Mouse (Mus musculus) MEL (cell line): ENCODE measurements at regions not wholly inside any gene's neighbourhood (a gene's known extent, or its start where the extent isn't known, plus 50 kb on each side); places are given as distances from the start of the nearest gene placed in this dataset.

Experiments
- BHLHE40 ChIP-seq: IDR thresholded peaks from 2 replicates; pipeline ENCODE4 v1.6.1; 2012; ENCODE audit warnings: low read depth, mild to moderate bottlenecking, inconsistent platforms, low read length, improper control_type of control experiment, borderline replicate concordance
- CTCF ChIP-seq, 3 experiments: IDR thresholded peaks in 2 of 3; conservative IDR thresholded peaks in 1 of 3; 2 replicates each; pipeline ENCODE4 v1.5.1; 2011 to 2012; ENCODE audit warnings: low read length in 3 of 3, low read depth in 2 of 3, mild to moderate bottlenecking in 2 of 3, improper control_type of control experiment in 1 of 3, inconsistent platforms in 1 of 3, mixed read lengths in 1 of 3, moderate library complexity in 1 of 3; ENCODE audit not compliant: control insufficient read depth in 1 of 3, insufficient read depth in 1 of 3, poor library complexity in 1 of 3, severe bottlenecking in 1 of 3
- E2F4 ChIP-seq: IDR thresholded peaks from 2 replicates; pipeline ENCODE4 v1.6.1; 2011; ENCODE audit warnings: low read depth, low read length, improper control_type of control experiment, borderline replicate concordance
- MAFK ChIP-seq: IDR thresholded peaks from 2 replicates; pipeline ENCODE4 v1.6.1; 2011; ENCODE audit warnings: low read depth, mild to moderate bottlenecking, low read length, improper control_type of control experiment, borderline replicate concordance
- MAX ChIP-seq: IDR thresholded peaks from 2 replicates; pipeline ENCODE4 v1.6.1; 2011; ENCODE audit warnings: low read length, improper control_type of control experiment
- NRF1 ChIP-seq: IDR thresholded peaks from 2 replicates; pipeline ENCODE4 v1.6.1; 2014; ENCODE audit warnings: low read depth, mild to moderate bottlenecking, inconsistent platforms, low read length, improper control_type of control experiment, moderate library complexity; ENCODE audit not compliant: poor library complexity, insufficient read depth, severe bottlenecking
- POLR2A ChIP-seq, 2 experiments: IDR thresholded peaks; 2 replicates each; pipeline ENCODE4 v1.6.1; 2011 to 2012; ENCODE audit warnings: low read length in 2 of 2, mild to moderate bottlenecking in 2 of 2, control low read depth in 1 of 2, improper control_type of control experiment in 1 of 2, low read depth in 1 of 2, moderate library complexity in 1 of 2; ENCODE audit not compliant: control insufficient read depth in 1 of 2, insufficient read depth in 1 of 2, poor library complexity in 1 of 2
- ZNF384 ChIP-seq: IDR thresholded peaks from 2 replicates; pipeline ENCODE4 v1.6.1; 2012; ENCODE audit warnings: low read depth, mild to moderate bottlenecking, inconsistent platforms, low read length, improper control_type of control experiment

- TF ChIP-seq NRF1 (no peak), MAFK (no peak), BHLHE40 (no peak), CTCF (IDR thresholded peaks at IDR 0.05 in 2 of 3, conservative IDR thresholded peaks at IDR 0.05 in 1 of 3; ENCODE audit: control insufficient read depth in 1 of 3, insufficient read depth in 1 of 3, low read depth in 2 of 3, low read length in 3 of 3, poor library complexity in 1 of 3, severe bottlenecking in 1 of 3) (no peak), E2F4 (no peak), MAX (no peak), POLR2A (IDR thresholded peaks at IDR 0.05; ENCODE audit: control insufficient read depth in 1 of 2, insufficient read depth in 1 of 2, low read depth in 1 of 2, low read length in 2 of 2, poor library complexity in 1 of 2) (no peak), ZNF384 (no peak)
Observed at GRCm38 (mm10) chr13:47957662-47958061, 303.4 kb upstream of the Id4 start.
